In the genomic region with DNA sequence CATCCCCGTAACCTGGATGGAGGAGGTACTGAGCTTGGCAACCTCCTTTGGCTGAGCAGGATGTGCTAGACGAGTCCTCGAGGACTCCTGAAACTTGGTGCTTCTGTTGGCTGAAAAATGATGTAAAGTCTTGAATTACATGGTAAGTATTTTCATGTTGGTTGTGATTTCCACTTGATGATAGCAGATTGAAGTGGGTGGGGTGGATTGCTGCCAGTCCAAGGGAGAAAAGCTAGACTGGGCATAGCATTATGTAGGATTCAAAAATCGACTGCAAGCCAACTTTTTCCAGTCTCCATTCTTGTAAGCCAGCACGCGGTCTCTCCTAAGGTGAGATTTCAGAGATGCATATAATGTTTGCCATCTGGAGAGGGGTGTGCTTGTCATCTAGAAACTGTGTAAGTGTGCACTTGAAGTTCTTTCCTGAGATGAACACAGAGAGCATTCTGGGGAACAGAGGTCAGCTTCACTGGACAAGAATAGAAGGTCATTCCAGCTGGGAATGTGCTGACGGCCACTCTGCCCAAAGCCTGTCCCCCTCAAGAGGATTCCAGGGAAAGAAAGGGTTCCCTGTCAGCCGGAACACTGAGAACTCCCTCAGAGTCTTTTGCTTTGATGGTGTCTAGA, we compare ENCODE assay signal across 14 mouse cellular contexts. TPM values are rescaled to one million over a fixed set of nuclear protein-coding genes. Genes with fewer than 3 reads are reported as not detected.
A peak's percentile ranks its signal among the peaks of the same experiment; 100 is the strongest.
DNase-seq lines count a peak whose midpoint lies in the region; ATAC-seq and TF ChIP-seq lines count a peak whose summit lies in the region.
"Had no signal": no experiment of that assay in that cellular context is flagged by ENCODE, and none has a peak within 500 bp of the region (broad histone marks: within the 10 kb centered on the region; RNA-seq: fewer than 3 reads in every experiment).

No protein-coding gene starts in this region.

- H3K27me3 ChIP-seq in heart, embryonic 10.5 days (ENCODE audit: insufficient read depth, poor library complexity, severe bottlenecking), result no peaks in the 10 kb centered on the region
- no peaks in the 10 kb centered on the region for H3K27me3 ChIP-seq in lung, embryonic 14.5 days (ENCODE audit: insufficient read depth, low read length)
- H3K27me3 ChIP-seq: neural tube, embryonic 12.5 days had no signal

- H3K9me3 ChIP-seq in heart, embryonic 10.5 days, result no peaks in the 10 kb centered on the region
- H3K9me3 ChIP-seq in lung, embryonic 14.5 days (ENCODE audit: low read depth, low read length), result no peaks in the 10 kb centered on the region
- H3K9me3 ChIP-seq: neural tube, embryonic 12.5 days had no signal

- H3K36me3 ChIP-seq in heart, embryonic 10.5 days, result no peaks in the 10 kb centered on the region
- H3K36me3 ChIP-seq in lung, embryonic 14.5 days (ENCODE audit: insufficient read depth), result no peaks in the 10 kb centered on the region
- H3K36me3 ChIP-seq: neural tube, embryonic 12.5 days had no signal

- DNase-seq in heart, embryonic 10.5 days (ENCODE audit: low spot score), result no peak
- no peak for DNase-seq in heart, postnatal 4 days
- DNase-seq in lung, embryonic 14.5 days, result peak; percentile 18
- no peak for DNase-seq in lung, postnatal 14 days
- DNase-seq in left cerebral cortex, postnatal 36 days (ENCODE audit: low spot score in 2 of 2), result peak; percentile 46 to 68
- DNase-seq in telencephalon, adult 2 months (ENCODE audit: low read depth, low spot score), result peak; percentile 90
- no peak for DNase-seq in cerebellum, adult 11 months
- no peak for DNase-seq in cerebellum, adult 8-10 months
- DNase-seq: adrenal gland, postnatal 10 days; kidney, postnatal 14 days; midbrain, embryonic 14.5 days; thymus, postnatal 25 days had no signal

- H3K4me1 ChIP-seq in heart, embryonic 10.5 days, result peaks cover 17% of the 10 kb centered on the region; the same call in 1 of the 2 replicates
- H3K4me1 ChIP-seq in lung, embryonic 14.5 days (ENCODE audit: insufficient read depth), result peaks cover 10% of the 10 kb centered on the region
- H3K4me1 ChIP-seq: neural tube, embryonic 12.5 days had no signal

- no peak overlapping the region for H3K9ac ChIP-seq in lung, embryonic 14.5 days
- H3K9ac ChIP-seq: neural tube, embryonic 12.5 days had no signal

- no peak for ATAC-seq in lung, embryonic 14.5 days (ENCODE audit: insufficient read depth)
- ATAC-seq: forebrain, embryonic 14.5 days had no signal

- no peak overlapping the region for H3K4me3 ChIP-seq in heart, embryonic 10.5 days
- no peak overlapping the region for H3K4me3 ChIP-seq in lung, embryonic 14.5 days (ENCODE audit: low read depth, low read length)
- H3K4me3 ChIP-seq: neural tube, embryonic 12.5 days had no signal

- no peak for TF ChIP-seq CTCF in lung, embryonic 14.5 days (IDR thresholded peaks at IDR 0.05; ENCODE audit: low read depth)

- no peak overlapping the region for H3K4me2 ChIP-seq in lung, embryonic 14.5 days
- H3K4me2 ChIP-seq: neural tube, embryonic 12.5 days had no signal

- peak overlapping the region; percentile 56; the same call in 1 of the 2 replicates for H3K27ac ChIP-seq in heart, embryonic 10.5 days
- H3K27ac ChIP-seq in lung, embryonic 14.5 days (ENCODE audit: low read depth), result no peak overlapping the region
- H3K27ac ChIP-seq: neural tube, embryonic 12.5 days had no signal

- intact Hi-C loops in left cerebral cortex, postnatal 36 days (cut with DNase I), result no loop called here

- 68% methylated on average over 8 of the region's 8 CpGs for WGBS in heart, embryonic 10.5 days
- WGBS in lung, embryonic 14.5 days, result 54% methylated on average over 8 of the region's 8 CpGs

RNA-seq across cellular contexts. Expression of a gene that starts 5.1 kb away (rescaled TPM):
- 0.99 and 1.0 TPM in 2 replicates for polyA plus RNA-seq in heart, embryonic 10.5 days (2016; fragmentation: Nextera tagmentation; extraction: Ambion mirVana)
- under 1 TPM; 0.25 to 0.33 TPM for total RNA-seq in heart, postnatal 4 days (2021)
- polyA plus RNA-seq in lung, embryonic 14.5 days (2014; fragmentation: Nextera tagmentation; extraction: Ambion mirVana), result 3.2 and 4.0 TPM in 2 replicates
- 1 to 10 TPM; 4.2 to 5.0 TPM for total RNA-seq in left cerebral cortex, postnatal 36 days (2021)

Comparison
In these comparisons a context has a peak if more than half of its experiments do, and no peak if none do; other contexts are left out.
1. DNase-seq: peak in lung, embryonic 14.5 days (single experiment), left cerebral cortex, postnatal 36 days (2 of 2) and telencephalon, adult 2 months (single experiment); none in heart, embryonic 10.5 days (single experiment), heart, postnatal 4 days (single experiment), lung, postnatal 14 days (single experiment), cerebellum, adult 11 months (single experiment) and cerebellum, adult 8-10 months (single experiment).